Mouse (Mus musculus): Measurements from ENCODE around the gene Aldh3a2. TPM values are rescaled to one million over a fixed set of nuclear protein-coding genes. Genes with fewer than 3 reads are reported as not detected.
A peak's percentile ranks its signal among the peaks of the same experiment; 100 is the strongest.
"Not testable (repeated sequence)": the region's sequence is repeated elsewhere in the genome, so short reads cannot be mapped to it uniquely, and the experiment has no call there.

The Aldh3a2 gene
- polyA plus RNA-seq, 1 experiment from 2014 or later = 16.7 TPM

DNA sequence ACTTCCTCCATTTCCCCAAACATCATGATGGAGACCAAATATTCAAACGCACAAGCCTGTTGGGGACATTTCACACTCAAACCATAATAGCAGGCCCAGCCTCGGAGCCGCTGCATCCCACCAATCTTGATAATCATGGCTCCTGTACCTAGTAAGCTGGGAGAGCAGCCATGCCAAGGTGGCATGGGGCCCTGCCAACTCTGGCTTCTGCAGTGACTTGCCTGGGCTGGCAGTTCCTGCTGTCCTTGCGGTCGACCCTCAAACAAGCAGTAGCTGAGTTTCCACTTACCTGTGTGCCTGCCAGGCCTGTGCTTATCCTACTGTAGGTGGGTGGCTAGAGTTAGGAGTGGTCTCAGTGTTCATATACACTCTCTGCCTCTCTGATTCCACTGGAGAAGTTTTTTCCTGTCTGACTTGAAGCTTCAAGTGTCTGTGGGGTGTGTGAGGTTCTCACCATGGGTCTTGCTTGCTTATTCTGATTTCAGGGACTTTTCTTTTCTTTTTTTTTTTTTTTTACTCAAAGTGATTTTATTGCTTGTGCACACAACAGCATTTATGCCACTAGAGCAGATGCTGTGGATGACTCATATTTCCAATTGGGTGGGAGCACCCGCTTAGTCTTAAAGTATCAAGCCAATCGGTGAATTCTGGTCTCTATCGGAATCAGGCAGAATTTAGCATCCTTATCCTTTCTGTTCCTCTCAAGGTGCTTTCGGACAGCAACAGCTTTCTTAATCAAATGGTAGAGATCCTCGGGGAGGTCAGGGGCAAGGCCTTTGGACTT, 61.9 kb downstream of the Aldh3a2 start:
- Histone ChIP-seq H3K27ac (replicated peaks) (no peak overlapping the region), H3K36me3 (replicated peaks) (no peaks in the 10 kb centered on the region), H3K4me3 (no peak overlapping the region), H3K27me3 (replicated peaks; ENCODE audit: low read depth, poor library complexity, severe bottlenecking) (no peaks in the 10 kb centered on the region; the same call in 1 of the 2 replicates), H3K4me1 (peaks cover 8% of the 10 kb centered on the region; the same call in 1 of the 2 replicates), H3K9me3 (no peaks in the 10 kb centered on the region)
- 93% methylated on average over 10 of the region's 10 CpGs for WGBS
- no peak for DNase-seq (ENCODE audit: low spot score)

DNA sequence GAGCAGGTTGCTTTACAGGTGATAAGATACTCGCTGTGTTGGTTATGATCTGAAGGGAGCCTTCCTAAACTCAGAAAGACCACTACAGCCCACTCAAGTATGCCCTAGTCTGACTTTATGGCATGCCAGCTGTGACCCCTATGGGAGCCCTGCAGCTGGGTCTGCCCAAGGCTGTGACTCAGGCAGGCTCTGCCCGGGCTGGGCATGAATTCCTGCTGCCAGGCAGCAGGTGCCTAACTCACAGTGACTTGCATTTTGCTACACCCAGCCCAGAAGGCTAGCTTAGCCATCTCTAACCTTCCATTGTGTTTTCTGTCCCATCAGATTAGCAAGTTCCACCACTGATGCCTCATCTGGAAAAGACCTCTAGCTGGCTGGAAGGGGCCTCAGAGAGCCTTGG, 64.5 kb downstream of the Aldh3a2 start:
- Histone ChIP-seq H3K4me3 (no peak overlapping the region), H3K4me1 (peaks cover 7% of the 10 kb centered on the region; the same call in 1 of the 2 replicates), H3K27me3 (replicated peaks; ENCODE audit: low read depth, poor library complexity, severe bottlenecking) (no peaks in the 10 kb centered on the region), H3K27ac (replicated peaks) (no peak overlapping the region), H3K9me3 (no peaks in the 10 kb centered on the region), H3K36me3 (replicated peaks) (no peaks in the 10 kb centered on the region)
- no peak for DNase-seq (ENCODE audit: low spot score)
- WGBS = 74% methylated on average over 2 of the region's 2 CpGs

DNA sequence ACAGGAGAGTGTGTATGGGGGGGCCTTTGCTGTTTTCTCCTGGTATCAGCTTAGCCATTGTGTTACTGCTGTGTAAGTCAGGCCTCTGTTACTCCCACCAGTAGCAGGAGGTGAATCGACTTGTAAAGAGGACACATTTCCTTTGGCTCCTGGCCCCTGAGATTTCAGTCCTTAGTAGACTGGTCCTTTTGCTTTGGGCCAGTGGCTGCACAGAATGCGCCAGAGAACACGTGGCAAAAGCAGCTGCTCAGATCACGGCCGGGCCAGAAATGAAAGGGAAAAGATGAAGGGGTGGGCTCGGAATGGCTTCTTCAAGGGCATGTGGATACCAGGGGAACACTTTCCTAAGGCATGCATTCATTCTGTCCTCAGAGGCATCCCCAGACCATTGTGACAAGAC, 65.1 kb downstream of the Aldh3a2 start:
- 0 out of 2 replicates have a peak, but pooled peaks cover 1% of the 10 kb centered on the region for H3K4me1 ChIP-seq
- no peak overlapping the region for H3K4me3 ChIP-seq
- no peaks in the 10 kb centered on the region for H3K27me3 ChIP-seq (replicated peaks; ENCODE audit: low read depth, poor library complexity, severe bottlenecking)
- WGBS = 83% methylated on average over 6 of the region's 6 CpGs
- H3K36me3 ChIP-seq (replicated peaks) = no peaks in the 10 kb centered on the region
- no peaks in the 10 kb centered on the region for H3K9me3 ChIP-seq
- no peak overlapping the region for H3K27ac ChIP-seq (replicated peaks)
- no peak for DNase-seq (ENCODE audit: low spot score)

DNA sequence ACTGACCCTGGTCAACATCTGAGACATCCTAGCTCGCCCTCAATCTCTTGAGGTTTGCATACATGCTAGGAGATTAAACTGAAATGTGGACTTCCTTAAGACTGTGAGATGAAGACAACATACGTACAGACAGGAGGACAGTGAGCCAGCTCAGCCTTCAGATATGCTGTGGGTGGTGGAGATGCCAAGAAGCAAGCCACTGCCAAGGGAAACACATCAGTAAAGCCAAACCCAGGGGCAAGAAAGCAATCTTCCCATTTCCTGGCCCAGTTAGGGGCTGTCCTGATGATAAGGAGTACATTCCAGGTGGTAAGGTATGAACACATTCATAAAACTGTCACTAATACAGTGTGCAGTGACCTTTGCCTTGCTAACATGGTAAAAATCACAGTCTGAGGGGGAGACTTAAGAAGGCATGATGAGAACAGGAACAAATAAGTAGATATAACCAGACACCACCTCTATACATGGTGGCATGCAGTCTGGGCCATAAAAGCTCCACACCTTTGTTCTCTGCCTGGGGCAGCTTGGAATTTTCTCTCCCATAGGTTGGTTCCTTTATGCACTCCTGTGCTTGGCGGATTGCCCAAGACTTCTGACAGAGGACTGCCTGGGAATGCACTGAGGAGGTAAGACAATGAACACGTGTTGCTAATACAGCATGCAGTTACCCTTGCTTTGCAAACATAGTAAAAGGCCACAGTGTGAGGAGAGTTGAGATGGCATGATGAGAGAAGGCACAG, 67.5 kb downstream of the Aldh3a2 start:
- 80% methylated on average over 4 of the region's 4 CpGs for WGBS

DNA sequence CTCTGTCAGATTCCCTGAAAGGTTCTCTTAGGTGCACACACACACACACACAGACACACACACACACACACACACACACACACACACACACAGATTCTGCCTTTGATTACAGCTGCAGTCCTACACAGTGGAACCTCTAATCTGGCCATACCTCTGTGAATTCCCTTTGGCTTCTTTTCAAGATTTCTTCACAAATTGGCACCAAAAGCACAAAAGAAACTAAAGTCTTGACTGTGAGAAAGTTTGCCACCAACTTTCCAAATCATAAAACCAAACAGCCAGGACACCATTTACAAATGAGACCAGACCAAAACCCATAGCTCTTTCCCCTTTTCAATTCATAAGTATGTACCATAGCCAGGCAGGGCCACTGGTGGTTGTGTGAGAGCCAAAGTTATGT, 69.3 kb downstream of the Aldh3a2 start:
- Histone ChIP-seq H3K27me3 (replicated peaks; ENCODE audit: low read depth, poor library complexity, severe bottlenecking) (peaks cover 11% of the 10 kb centered on the region), H3K4me3 (no peak overlapping the region), H3K36me3 (replicated peaks) (no peaks in the 10 kb centered on the region), H3K4me1 (no peaks in the 10 kb centered on the region), H3K27ac (replicated peaks) (no peak overlapping the region), H3K9me3 (no peaks in the 10 kb centered on the region)
- DNase-seq (ENCODE audit: low spot score) = no peak

More for the DNA sequence above, 67.5 kb downstream of the Aldh3a2 start:
- no peak overlapping the region for H3K4me3 ChIP-seq
- H3K9me3 ChIP-seq = no peaks in the 10 kb centered on the region
- no peaks in the 10 kb centered on the region for H3K4me1 ChIP-seq
- H3K27ac ChIP-seq (replicated peaks) = no peak overlapping the region
- no peaks in the 10 kb centered on the region for H3K27me3 ChIP-seq (replicated peaks; ENCODE audit: low read depth, poor library complexity, severe bottlenecking)
- DNase-seq (ENCODE audit: low spot score) = no peak
- no peaks in the 10 kb centered on the region for H3K36me3 ChIP-seq (replicated peaks)

DNA sequence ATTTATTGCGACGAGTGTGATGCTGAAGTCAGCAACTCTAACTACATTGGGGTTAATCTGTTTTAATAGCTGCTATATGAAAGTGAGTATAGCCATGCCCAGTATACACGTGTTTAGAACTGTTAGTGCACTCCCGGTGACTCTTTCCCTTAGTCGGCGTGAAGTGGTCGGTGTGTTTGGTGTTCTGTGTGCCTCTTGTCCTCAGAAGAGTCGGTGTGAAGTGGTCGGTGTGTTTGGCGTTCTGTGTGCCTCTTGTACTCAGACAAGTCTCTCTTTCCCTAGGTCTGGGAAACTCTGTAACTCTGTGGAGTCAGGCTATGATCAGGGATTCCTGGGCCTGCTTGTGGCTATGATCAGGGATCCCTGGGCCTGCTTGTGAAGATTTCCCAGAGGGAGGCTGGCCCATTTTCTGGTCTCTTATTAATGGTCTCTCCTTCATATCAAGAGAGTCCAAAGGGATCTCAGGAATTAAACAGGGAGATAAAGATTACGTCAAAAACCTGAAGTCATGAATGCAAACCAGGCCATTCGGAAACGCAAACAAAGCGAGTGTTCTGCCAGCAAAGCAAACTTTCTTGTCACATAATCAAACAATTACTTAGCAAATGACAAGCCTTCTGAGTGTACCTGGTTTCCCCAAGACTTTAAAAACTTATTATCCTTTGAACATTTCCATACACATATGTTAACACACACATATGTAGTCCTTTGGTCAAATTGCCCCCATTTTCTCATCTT, 70.5 kb downstream of the Aldh3a2 start:
- 84% methylated on average over 14 of the region's 14 CpGs for WGBS
- H3K4me1 ChIP-seq = no peaks in the 10 kb centered on the region
- peaks cover 11% of the 10 kb centered on the region for H3K27me3 ChIP-seq (replicated peaks; ENCODE audit: low read depth, poor library complexity, severe bottlenecking)
- H3K9me3 ChIP-seq = no peaks in the 10 kb centered on the region
- H3K4me3 ChIP-seq = no peak overlapping the region
- no peak for DNase-seq (ENCODE audit: low spot score)
- no peaks in the 10 kb centered on the region for H3K36me3 ChIP-seq (replicated peaks)
- no peak overlapping the region for H3K27ac ChIP-seq (replicated peaks)

DNA sequence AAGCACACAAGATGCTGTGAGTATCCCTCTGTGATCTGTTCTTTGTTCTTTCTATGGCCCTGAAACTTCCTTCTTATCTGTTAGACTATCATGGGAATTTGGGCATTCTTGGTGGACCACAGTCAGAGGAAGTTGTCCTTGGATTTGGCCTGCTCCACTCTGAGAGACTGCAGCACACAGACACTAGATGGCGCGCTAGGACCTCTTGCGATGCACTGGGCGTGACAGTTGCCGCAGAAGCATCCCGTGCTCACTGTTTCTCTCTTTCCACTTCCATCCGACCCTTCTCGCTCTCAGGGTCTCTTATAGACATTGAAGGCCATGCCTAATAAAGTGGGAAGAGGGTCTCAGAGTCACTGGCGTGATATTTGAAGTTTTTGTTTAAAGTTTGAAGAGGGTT, 73.9 kb downstream of the Aldh3a2 start:
- Histone ChIP-seq H3K9me3 (no peaks in the 10 kb centered on the region), H3K27ac (replicated peaks) (no peak overlapping the region)
- 15% methylated on average over 9 of the region's 9 CpGs for WGBS

DNA sequence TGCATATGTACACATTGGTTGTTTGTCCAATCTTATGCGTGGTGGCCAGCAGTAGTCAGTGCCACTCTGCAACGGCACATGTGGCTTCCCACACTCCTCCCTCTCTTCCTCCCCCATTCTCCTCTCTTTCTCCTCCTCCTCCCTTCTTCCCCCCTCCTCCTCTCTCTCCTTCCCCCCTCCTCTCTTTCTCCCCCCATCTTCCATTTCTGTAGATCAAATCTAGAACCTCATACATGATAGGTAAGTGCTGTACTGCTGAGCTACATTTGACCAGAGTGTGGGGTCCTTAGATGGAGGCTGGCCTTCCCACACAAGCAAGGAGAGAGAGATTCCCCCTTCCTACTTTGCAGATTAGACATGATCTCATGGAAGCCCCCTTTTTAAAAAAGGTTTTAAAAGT, 74.5 kb downstream of the Aldh3a2 start:
- Histone ChIP-seq H3K27ac (replicated peaks) (no peak overlapping the region), H3K9me3 (no peaks in the 10 kb centered on the region), H3K27me3 (replicated peaks; ENCODE audit: low read depth, poor library complexity, severe bottlenecking) (peaks cover 11% of the 10 kb centered on the region), H3K4me1 (no peaks in the 10 kb centered on the region), H3K36me3 (replicated peaks) (no peaks in the 10 kb centered on the region), H3K4me3 (no peak overlapping the region)
- 98% methylated on average over 2 of the region's 2 CpGs for WGBS
- DNase-seq (ENCODE audit: low spot score) = no peak

More for the DNA sequence above, 73.9 kb downstream of the Aldh3a2 start:
- Histone ChIP-seq H3K4me1 (no peaks in the 10 kb centered on the region), H3K27me3 (replicated peaks; ENCODE audit: low read depth, poor library complexity, severe bottlenecking) (peaks cover 11% of the 10 kb centered on the region), H3K36me3 (replicated peaks) (no peaks in the 10 kb centered on the region), H3K4me3 (no peak overlapping the region)
- peak; percentile 75 for DNase-seq (ENCODE audit: low spot score)

DNA sequence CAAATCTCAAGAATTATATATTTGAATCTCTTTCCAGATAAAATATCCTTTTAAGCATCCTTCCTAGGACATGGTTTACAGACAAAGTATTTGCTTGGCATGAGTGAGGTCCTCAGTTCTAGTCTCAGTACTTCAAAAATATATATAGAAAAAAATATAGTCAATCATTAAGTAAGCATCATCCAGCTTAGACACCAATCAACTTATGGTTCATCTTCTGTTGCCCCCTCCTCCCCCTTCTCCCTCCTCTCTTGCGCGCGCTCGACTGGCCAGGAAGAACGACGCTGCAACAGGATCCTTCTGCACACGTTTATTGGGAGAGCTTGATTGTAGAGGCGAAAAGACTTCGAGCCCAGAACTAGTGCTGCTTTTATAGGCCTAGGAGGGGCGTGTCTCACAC, 75.1 kb downstream of the Aldh3a2 start:
- H3K27ac ChIP-seq (replicated peaks); H3K4me1 ChIP-seq; DNase-seq (ENCODE audit: low spot score); H3K4me3 ChIP-seq; H3K36me3 ChIP-seq (replicated peaks); H3K9me3 ChIP-seq: not testable (repeated sequence)
- peaks cover 11% of the 10 kb centered on the region for H3K27me3 ChIP-seq (replicated peaks; ENCODE audit: low read depth, poor library complexity, severe bottlenecking)
- 94% methylated on average over 9 of the region's 10 CpGs for WGBS

DNA sequence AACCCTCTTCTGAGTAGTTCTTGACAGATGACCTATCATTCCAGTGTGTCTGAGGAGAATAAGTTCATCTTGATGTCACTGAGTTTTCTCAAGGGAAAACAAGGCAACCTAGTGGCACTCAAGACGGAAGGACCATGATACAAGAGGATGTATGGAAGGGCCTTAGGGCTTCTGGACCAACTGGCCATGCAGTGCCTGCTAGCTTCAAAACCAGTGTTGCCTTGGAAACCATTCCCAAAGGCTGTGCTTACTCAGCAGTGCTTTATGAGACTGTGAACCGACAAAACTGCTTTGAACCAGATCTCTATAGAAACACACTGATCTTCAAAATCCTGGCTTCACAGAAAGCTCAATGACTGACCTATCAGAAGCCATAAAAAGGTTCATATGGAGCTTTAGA, 76.5 kb downstream of the Aldh3a2 start:
- H3K4me1 ChIP-seq = no peaks in the 10 kb centered on the region
- H3K36me3 ChIP-seq (replicated peaks) = no peaks in the 10 kb centered on the region
- DNase-seq (ENCODE audit: low spot score) = no peak
- peaks cover 11% of the 10 kb centered on the region for H3K27me3 ChIP-seq (replicated peaks; ENCODE audit: low read depth, poor library complexity, severe bottlenecking)
- H3K4me3 ChIP-seq = no peak overlapping the region
- no peak overlapping the region for H3K27ac ChIP-seq (replicated peaks)
- no peaks in the 10 kb centered on the region for H3K9me3 ChIP-seq
- WGBS = 91% methylated on average over 2 of the region's 2 CpGs

DNA sequence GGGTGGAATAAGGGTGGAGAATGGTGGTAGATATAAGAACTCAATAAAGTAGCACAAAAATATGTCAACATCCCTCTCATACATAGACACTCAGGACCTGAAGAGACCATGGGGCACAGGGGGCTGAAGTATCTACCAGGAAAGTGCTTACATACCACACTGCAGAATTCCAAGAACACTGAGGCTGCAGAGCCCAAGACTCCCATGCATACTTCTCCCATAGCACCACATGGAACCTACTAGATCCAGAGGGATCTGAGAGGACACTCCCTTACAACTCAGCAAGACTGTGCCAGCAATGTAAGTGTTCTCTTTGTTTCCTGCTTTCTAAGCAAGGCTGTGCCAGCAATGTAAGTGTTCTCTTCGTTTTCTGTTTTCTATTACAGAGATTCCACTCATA, 83.4 kb downstream of the Aldh3a2 start:
- no peaks in the 10 kb centered on the region for H3K36me3 ChIP-seq (replicated peaks)
- H3K9me3 ChIP-seq = no peaks in the 10 kb centered on the region
- H3K27ac ChIP-seq (replicated peaks) = no peak overlapping the region
- no peak for DNase-seq (ENCODE audit: low spot score)
- H3K27me3 ChIP-seq (replicated peaks; ENCODE audit: low read depth, poor library complexity, severe bottlenecking) = no peaks in the 10 kb centered on the region
- H3K4me3 ChIP-seq = no peak overlapping the region
- 84% methylated on average over 1 of the region's 1 CpGs for WGBS
- no peaks in the 10 kb centered on the region for H3K4me1 ChIP-seq

DNA sequence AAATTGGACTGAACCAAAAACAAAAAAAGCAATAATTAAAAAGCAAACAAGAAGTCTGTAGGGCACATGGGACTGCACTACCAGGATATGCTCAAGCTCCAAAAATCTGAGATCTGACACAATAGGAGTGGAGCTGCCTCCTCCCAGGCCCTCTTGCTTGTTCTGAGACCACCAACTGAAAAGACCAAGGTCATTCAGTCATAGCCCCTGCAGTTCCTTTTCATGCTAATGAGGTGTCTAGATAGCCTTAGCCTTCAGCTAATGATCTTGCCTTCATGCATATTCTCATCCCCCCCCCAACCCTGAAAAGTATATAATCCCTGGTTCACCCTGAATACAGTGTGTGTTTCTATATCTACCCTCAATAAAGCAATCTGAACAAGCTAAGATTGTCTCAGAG, 85.6 kb downstream of the Aldh3a2 start:
- Histone ChIP-seq H3K4me3 (no peak overlapping the region), H3K27me3 (replicated peaks; ENCODE audit: low read depth, poor library complexity, severe bottlenecking) (no peaks in the 10 kb centered on the region), H3K36me3 (replicated peaks) (no peaks in the 10 kb centered on the region), H3K27ac (replicated peaks) (no peak overlapping the region), H3K9me3 (no peaks in the 10 kb centered on the region), H3K4me1 (no peaks in the 10 kb centered on the region)
- DNase-seq (ENCODE audit: low spot score) = no peak
